Mouse (Mus musculus) cerebellum, adult 9-11 months (tissue): ENCODE measurements around the gene 1700001C02Rik.

Experiments
- DNase-seq: peaks from one replicate; pipeline ENCODE4 v3.0.0; 2022

The 1700001C02Rik gene

GRCm38 (mm10) chr5:30495288-30495687 is 29.4 kb downstream of the 1700001C02Rik start:
- DNase-seq = no peak

- no peak for DNase-seq
Observed at GRCm38 (mm10) chr5:30496821-30497220, 31.0 kb downstream of the 1700001C02Rik start.

- DNase-seq = no peak
Observed at GRCm38 (mm10) chr5:30497299-30497698, 31.5 kb downstream of the 1700001C02Rik start.

GRCm38 (mm10) chr5:30513111-30513510 is 47.3 kb downstream of the 1700001C02Rik start:
- no peak for DNase-seq

- DNase-seq = peak; percentile 64
Observed at GRCm38 (mm10) chr5:30516376-30516775, 50.5 kb downstream of the 1700001C02Rik start.

GRCm38 (mm10) chr5:30518108-30518507 is 52.3 kb downstream of the 1700001C02Rik start:
- no peak for DNase-seq

GRCm38 (mm10) chr5:30518547-30518946 is 52.7 kb downstream of the 1700001C02Rik start:
- no peak for DNase-seq

- no peak for DNase-seq
Observed at GRCm38 (mm10) chr5:30519494-30519893, 53.6 kb downstream of the 1700001C02Rik start.

GRCm38 (mm10) chr5:30520214-30520732 is 54.4 kb downstream of the 1700001C02Rik start:
- DNase-seq = no peak

GRCm38 (mm10) chr5:30522406-30522805 is 56.6 kb downstream of the 1700001C02Rik start:
- no peak for DNase-seq

- no peak for DNase-seq
Observed at GRCm38 (mm10) chr5:30523131-30523530, 57.3 kb downstream of the 1700001C02Rik start.

GRCm38 (mm10) chr5:30524213-30524612 is 58.4 kb downstream of the 1700001C02Rik start:
- no peak for DNase-seq

GRCm38 (mm10) chr5:30525920-30526836 is 60.3 kb downstream of the 1700001C02Rik start:
- no peak for DNase-seq

GRCm38 (mm10) chr5:30527129-30527528 is 61.3 kb downstream of the 1700001C02Rik start:
- no peak for DNase-seq

GRCm38 (mm10) chr5:30528906-30529305 is 63.1 kb downstream of the 1700001C02Rik start:
- DNase-seq = no peak
